Mouse (Mus musculus) kidney, adult 2 months (tissue): ENCODE results near the gene AC131692.1. TPM values are rescaled to one million over a fixed set of nuclear protein-coding genes. Genes with fewer than 3 reads are reported as not detected.
"Not testable (repeated sequence)": the region's sequence is repeated elsewhere in the genome, so short reads cannot be mapped to it uniquely, and the experiment has no call there.

Experiments used
- DNase-seq: peaks from one replicate; pipeline ENCODE4 v3.0.0; 2021
- H3K27ac ChIP-seq: fragments of 200-500 bp; 2 replicates; pipeline ENCODE4 v1.5.1; 2012; ENCODE audit warnings: low read depth, low read length, control low read depth, inconsistent platforms; ENCODE audit not compliant: insufficient read depth
- H3K27me3 ChIP-seq: fragments of 200-500 bp; replicated peaks from 2 replicates; pipeline ENCODE4 v1.6.1; 2012; ENCODE audit warnings: mild to moderate bottlenecking, moderate library complexity, low read length, inconsistent platforms; ENCODE audit not compliant: control insufficient read depth, insufficient read depth
- H3K36me3 ChIP-seq: fragments of 200-500 bp; 2 replicates; pipeline ENCODE4 v1.6.1; 2012; ENCODE audit warnings: mild to moderate bottlenecking, moderate library complexity, low read length, inconsistent platforms; ENCODE audit not compliant: control insufficient read depth, insufficient read depth
- H3K4me1 ChIP-seq: fragments of 200-500 bp; 2 replicates; pipeline ENCODE4 v1.6.1; 2011; ENCODE audit warnings: low read length; ENCODE audit not compliant: control insufficient read depth, insufficient read depth
- H3K4me3 ChIP-seq: fragments of 200-500 bp; 2 replicates; pipeline ENCODE4 v1.5.1; 2011; ENCODE audit warnings: mild to moderate bottlenecking, low read depth, low read length, control low read depth; ENCODE audit not compliant: insufficient read depth
- CTCF ChIP-seq: fragments of 200-500 bp; conservative IDR thresholded peaks from 2 replicates; pipeline ENCODE4 v1.5.1; 2011; ENCODE audit warnings: low read depth, mild to moderate bottlenecking, control low read depth, low read length, moderate library complexity, mixed read lengths; ENCODE audit not compliant: insufficient read depth, insufficient read length
- POLR2A ChIP-seq: fragments of 200-500 bp; IDR thresholded peaks from one replicate; pipeline ENCODE4 v1.6.1; 2011; ENCODE audit warnings: low read depth, low read length, control low read depth
- WGBS: fragments of 180-500 bp; shearing (Covaris S2); methylation state at CpG from one replicate; pipeline ENCODE4 v1.1.7; 2018; 5-methylcytosine and 5-hydroxymethylcytosine counted together
- polyA plus RNA-seq: library from polyadenylated mRNA; depleted of rRNA; stranded (reverse); fragments of >200 nt; gene quantifications from 2 replicates; pipeline ENCODE4 v1.2.3, GENCODE M21; 2012

Gene AC131692.1
- polyA plus RNA-seq, 1 experiment, result not detected

- no peak for DNase-seq
- 64% methylated on average over 8 of the region's 8 CpGs for WGBS
- Histone ChIP-seq H3K4me1 (peaks cover 5% of the 10 kb centered on the region; the same call in 1 of the 2 replicates), H3K36me3 (no peaks in the 10 kb centered on the region), H3K4me3 (no peak overlapping the region), H3K27ac (no peak overlapping the region), H3K27me3 (no peaks in the 10 kb centered on the region)
- TF ChIP-seq POLR2A, result no peak
- TF ChIP-seq CTCF, result no peak
Observed at GRCm38 (mm10) chr19:6123330-6123729, 29.1 kb downstream of the AC131692.1 start.

- H3K27ac ChIP-seq, result no peak overlapping the region
- DNase-seq, result no peak
- no peaks in the 10 kb centered on the region for H3K36me3 ChIP-seq
- H3K4me1 ChIP-seq, result peaks cover 2% of the 10 kb centered on the region; the same call in 1 of the 2 replicates
- WGBS, result 65% methylated on average over 2 of the region's 2 CpGs
- H3K4me3 ChIP-seq, result no peak overlapping the region
- no peaks in the 10 kb centered on the region for H3K27me3 ChIP-seq
- TF ChIP-seq CTCF, result no peak
- TF ChIP-seq POLR2A, result no peak
Observed at GRCm38 (mm10) chr19:6124898-6125297, 30.7 kb downstream of the AC131692.1 start.

- TF ChIP-seq POLR2A (no peak), CTCF (peak; percentile 61)
- no peaks in the 10 kb centered on the region for H3K27me3 ChIP-seq
- H3K4me1 ChIP-seq, result peaks cover 2% of the 10 kb centered on the region; the same call in 1 of the 2 replicates
- DNase-seq, result peak; percentile 74
- WGBS, result 27% methylated on average over 4 of the region's 4 CpGs
- no peaks in the 10 kb centered on the region for H3K36me3 ChIP-seq
- no peak overlapping the region for H3K4me3 ChIP-seq
- no peak overlapping the region for H3K27ac ChIP-seq
Observed at GRCm38 (mm10) chr19:6126289-6126688, 32.1 kb downstream of the AC131692.1 start.

GRCm38 (mm10) chr19:6126789-6127580, 32.8 kb downstream of the AC131692.1 start:
- no peak for DNase-seq
- TF ChIP-seq CTCF (no peak), POLR2A (no peak)
- H3K36me3 ChIP-seq, result no peaks in the 10 kb centered on the region
- H3K27ac ChIP-seq, result no peak overlapping the region; the same call in 1 of the 2 replicates
- peak overlapping the region; percentile 91 for H3K4me3 ChIP-seq
- H3K27me3 ChIP-seq, result no peaks in the 10 kb centered on the region
- H3K4me1 ChIP-seq, result peaks cover 2% of the 10 kb centered on the region; the same call in 1 of the 2 replicates
- 55% methylated on average over 10 of the region's 10 CpGs for WGBS

- no peaks in the 10 kb centered on the region for H3K36me3 ChIP-seq
- DNase-seq, result peak; percentile 99
- TF ChIP-seq POLR2A (no peak), CTCF (no peak)
- WGBS, result under 1% methylated on average over 32 of the region's 32 CpGs
- peaks cover 2% of the 10 kb centered on the region; the same call in 1 of the 2 replicates for H3K4me1 ChIP-seq
- H3K27me3 ChIP-seq, result no peaks in the 10 kb centered on the region
- H3K27ac ChIP-seq, result peak within 1 kb of the TSS; percentile 98
- H3K4me3 ChIP-seq, result peak within 1 kb of the TSS; percentile 91
Observed at GRCm38 (mm10) chr19:6127760-6128341, 33.6 kb downstream of the AC131692.1 start, which contains the start of gene Snx15. Gene Snx15, minus strand, starts transcription at chr19:6128304.

- H3K4me1 ChIP-seq, H3K36me3 ChIP-seq, DNase-seq, H3K27me3 ChIP-seq, H3K4me3 ChIP-seq, H3K27ac ChIP-seq: not testable (repeated sequence)
- 78% methylated on average over 7 of the region's 7 CpGs for WGBS
Observed at GRCm38 (mm10) chr19:6130414-6131128, 36.4 kb downstream of the AC131692.1 start.
